Mouse (Mus musculus): ENCODE measurements around the gene Gm49396. TPM values are rescaled to one million over a fixed set of nuclear protein-coding genes. Genes with fewer than 3 reads are reported as not detected.

Gm49396 gene
- polyA plus RNA-seq (2014; fragmentation: Illumina TruSeq; extraction: RNeasy Lipid Tissue Mini Kit (QIAGEN cat#74804); ENCODE audit: low read depth, low replicate concordance) = 0.97 TPM

DNA sequence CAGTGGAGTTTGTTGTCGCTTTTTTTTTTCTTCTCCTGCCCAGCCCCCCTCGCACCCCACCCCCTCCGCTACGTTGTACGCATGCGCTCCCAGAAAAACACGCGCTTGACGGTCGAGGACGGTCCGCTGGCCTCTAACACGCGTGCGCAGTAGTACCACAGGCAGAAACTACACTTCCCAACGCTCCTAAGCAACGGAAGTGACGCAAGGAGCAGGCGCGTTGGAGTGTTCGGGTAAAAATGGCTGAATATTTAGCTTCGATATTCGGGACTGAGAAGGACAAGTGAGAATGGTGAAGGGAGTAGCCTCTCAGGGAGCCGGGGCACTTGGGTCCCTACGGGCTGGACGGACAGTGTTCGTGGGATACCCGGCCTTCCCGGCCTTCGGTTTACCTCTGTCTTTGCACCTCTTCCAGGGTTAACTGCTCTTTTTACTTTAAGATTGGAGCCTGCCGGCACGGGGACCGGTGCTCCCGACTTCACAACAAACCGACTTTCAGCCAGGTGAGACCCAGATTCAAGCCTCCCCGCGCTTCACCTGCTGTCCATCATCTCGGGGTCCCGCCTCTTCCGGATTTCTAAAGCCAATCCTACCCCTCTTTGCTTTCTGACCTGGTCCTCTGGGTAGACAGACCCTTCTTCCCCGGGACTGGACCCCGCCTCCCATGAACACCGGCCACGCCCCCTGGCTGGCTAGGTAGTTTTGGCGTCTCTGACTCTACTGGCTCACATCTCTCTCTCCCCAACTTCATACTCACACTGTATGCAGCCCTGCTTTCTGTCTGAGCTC, at the start of gene Gm49396, which contains the start of the genes U2af1l4 and Psenen:
Gm49396 (plus strand) TSS at position 228 of the 789 bp plus-strand sequence.
U2af1l4 (plus strand) TSS at position 185 of the 789 bp plus-strand sequence.
Psenen (minus strand) TSS at position 511 of the 789 bp plus-strand sequence.

GRCm38 (mm10) chr7:30534633-30535577, 28.2 kb upstream of the Gm49396 start, which contains the start of gene Arhgap33:
Gene Arhgap33 (minus strand): TSS chr7:30535060.

DNA sequence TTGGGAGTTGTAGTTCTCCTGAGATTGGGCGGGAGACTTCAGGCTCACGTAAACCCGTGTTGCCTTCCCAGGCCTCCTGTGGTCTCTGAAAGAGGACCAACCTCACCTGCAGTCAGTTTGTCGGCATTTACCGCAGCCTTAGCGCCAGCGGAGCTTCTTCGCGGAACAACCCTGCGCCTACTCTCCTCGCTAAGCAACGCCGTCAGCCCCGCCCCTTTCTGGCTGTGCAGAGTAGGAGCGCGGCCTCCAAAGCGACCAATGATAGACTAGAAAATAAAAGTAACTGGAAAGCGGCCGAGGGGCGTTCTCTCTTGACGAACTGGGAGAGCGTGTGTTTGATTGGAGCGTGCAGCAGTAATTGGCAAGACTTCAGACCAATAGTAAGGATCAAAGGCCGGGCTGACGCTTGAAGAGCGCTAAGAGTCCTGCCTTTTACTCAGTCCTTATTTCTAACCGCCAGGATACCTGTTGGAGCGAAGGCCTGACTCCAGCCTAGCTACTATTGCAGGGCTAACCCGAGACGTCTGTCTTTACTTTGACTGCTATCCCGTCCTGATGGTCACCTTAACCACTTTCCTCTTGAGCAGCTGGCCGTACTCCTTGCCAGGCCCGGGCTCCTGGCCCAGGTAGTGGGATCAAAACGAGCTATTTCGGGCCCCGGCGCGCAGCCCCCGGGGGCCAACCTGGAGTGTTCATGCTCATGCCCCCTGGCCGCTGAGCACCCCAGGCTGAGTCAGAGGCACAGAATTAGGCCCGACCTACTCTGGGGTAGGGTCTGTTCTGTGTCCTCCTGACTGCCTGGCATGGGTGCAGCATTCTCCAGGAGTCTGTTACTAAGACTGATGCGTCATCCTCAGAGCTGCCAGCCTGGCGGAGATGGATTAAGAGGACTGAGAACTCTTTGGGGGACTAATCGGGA, 10.8 kb upstream of the Gm49396 start, which contains the start of the genes Hspb6 and Proser3:
Hspb6 (plus strand) TSS at position 77 of the 919 bp plus-strand sequence.
Proser3 (minus strand) TSS at position 198 of the 919 bp plus-strand sequence.

DNA sequence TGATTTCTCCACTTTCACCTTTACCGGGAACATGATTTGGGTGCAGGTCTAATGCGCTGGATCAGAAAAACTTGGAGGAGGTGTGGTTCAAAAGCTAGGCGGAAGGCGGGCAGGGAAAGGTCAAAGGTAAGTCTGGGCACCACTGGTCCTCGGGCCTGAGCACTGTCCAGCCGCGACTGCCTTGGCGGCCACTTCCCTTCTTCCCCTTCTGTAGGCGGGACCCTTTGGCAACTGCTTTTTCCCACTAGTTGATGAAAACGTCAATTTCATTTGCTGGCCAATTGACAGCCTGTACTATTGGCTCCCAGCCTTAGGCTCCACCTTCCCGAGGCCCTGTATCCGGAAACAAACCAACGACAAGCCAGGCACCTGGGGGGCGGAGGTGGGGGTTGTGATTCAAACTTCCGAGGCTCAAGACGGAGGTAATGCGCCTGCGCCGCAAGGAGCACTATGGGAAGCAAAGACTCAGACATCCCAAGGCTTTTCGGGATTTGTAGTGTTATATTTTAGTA, 3.6 kb upstream of the Gm49396 start, which contains the start of gene Lin37:
Lin37 (minus strand) TSS at position 396 of the 512 bp plus-strand sequence.

GRCm38 (mm10) chr7:30564970-30565571, 1.9 kb downstream of the Gm49396 start, which contains the start of gene Igflr1:
Gene Igflr1 (plus strand): TSS chr7:30565427.

GRCm38 (mm10) chr7:30588676-30589434, 25.7 kb downstream of the Gm49396 start, which contains the start of gene Kmt2b:
Gene Kmt2b (minus strand): TSS chr7:30588726.

DNA sequence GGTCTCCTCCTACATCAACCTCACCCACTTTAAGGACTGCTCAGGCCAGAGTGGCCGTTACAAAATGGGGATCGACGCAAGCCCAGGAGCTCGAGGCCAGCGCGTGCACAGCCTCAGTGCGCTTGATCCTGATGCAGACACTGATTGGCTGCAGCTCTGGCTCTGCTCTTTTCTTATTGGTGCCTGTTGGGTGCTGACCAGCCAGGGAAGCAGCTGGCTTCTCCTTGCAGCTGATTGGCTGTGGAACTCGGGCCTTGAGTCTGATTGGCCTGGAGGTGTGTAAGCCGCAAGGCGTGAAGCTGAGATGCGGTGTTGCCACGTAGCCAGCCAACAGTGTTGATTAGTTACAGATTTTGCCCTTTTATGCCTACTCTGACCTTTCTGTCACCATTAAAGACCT, 35.6 kb downstream of the Gm49396 start, which contains the start of gene Zbtb32:
Zbtb32 (minus strand) TSS at position 124 of the 400 bp plus-strand sequence.

DNA sequence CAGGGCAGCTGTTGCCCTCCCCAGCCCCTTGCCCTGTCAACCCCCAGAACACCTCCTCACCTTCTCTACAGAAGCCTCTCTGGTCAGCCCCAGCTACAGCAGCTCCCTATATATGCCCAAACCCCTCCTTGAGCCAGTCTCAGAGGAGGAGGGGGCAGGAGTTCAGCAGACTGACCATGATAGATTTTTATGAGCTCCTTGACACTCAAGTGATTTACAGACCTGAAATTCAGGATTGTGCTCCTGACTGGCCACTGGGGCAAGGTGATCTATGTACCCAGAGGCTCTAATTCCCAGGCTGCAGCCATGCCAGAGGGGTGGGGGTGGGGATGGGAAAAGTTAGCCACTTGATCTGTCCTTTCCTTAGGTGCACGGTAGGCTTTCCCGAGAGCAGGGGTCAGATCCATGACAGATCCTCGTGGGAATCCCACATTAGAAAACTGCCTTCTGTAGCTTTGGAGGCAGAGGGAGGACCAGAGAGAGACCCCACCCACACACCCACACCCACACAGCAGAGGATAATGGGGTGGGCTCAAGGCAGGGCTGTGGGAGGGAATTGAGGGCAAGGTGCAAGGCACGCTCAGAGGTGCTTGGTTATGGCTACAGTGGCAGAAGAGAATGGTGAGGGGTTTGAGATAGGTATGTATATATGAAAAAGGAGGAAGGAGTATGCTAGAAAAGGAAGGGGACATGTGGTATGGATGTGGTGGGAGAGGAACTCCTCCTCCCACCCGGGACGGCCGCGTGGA, 49.7 kb downstream of the Gm49396 start, which contains the start of gene Upk1a:
Upk1a (minus strand) TSS at position 194 of the 749 bp plus-strand sequence.

Other genes starting within 250 kb of the Gm49396 start
- gene Syne4, start 248.5 kb upstream of the Gm49396 start, polyA plus RNA-seq (2014; fragmentation: Illumina TruSeq; extraction: RNeasy Lipid Tissue Mini Kit (QIAGEN cat#74804); ENCODE audit: low read depth, low replicate concordance) = 0.78 TPM
- 0.57 TPM for gene E130208F15Rik, start 241.6 kb upstream of the Gm49396 start, polyA plus RNA-seq (2014; fragmentation: Illumina TruSeq; extraction: RNeasy Lipid Tissue Mini Kit (QIAGEN cat#74804); ENCODE audit: low read depth, low replicate concordance)
- gene Sdhaf1, start 239.4 kb upstream of the Gm49396 start, polyA plus RNA-seq (2014; fragmentation: Illumina TruSeq; extraction: RNeasy Lipid Tissue Mini Kit (QIAGEN cat#74804); ENCODE audit: low read depth, low replicate concordance) = 2.2 TPM
- gene Lrfn3, start 200.6 kb upstream of the Gm49396 start, polyA plus RNA-seq (2014; fragmentation: Illumina TruSeq; extraction: RNeasy Lipid Tissue Mini Kit (QIAGEN cat#74804); ENCODE audit: low read depth, low replicate concordance) = not detected
- not detected for gene Tyrobp, start 149.6 kb upstream of the Gm49396 start, polyA plus RNA-seq (2014; fragmentation: Illumina TruSeq; extraction: RNeasy Lipid Tissue Mini Kit (QIAGEN cat#74804); ENCODE audit: low read depth, low replicate concordance)
- not detected for gene Hcst, start 143.5 kb upstream of the Gm49396 start, polyA plus RNA-seq (2014; fragmentation: Illumina TruSeq; extraction: RNeasy Lipid Tissue Mini Kit (QIAGEN cat#74804); ENCODE audit: low read depth, low replicate concordance)
- 0.10 TPM for gene Nfkbid, start 141.6 kb upstream of the Gm49396 start, polyA plus RNA-seq (2014; fragmentation: Illumina TruSeq; extraction: RNeasy Lipid Tissue Mini Kit (QIAGEN cat#74804); ENCODE audit: low read depth, low replicate concordance)
- 1.3 TPM for gene Aplp1, start 117.8 kb upstream of the Gm49396 start, polyA plus RNA-seq (2014; fragmentation: Illumina TruSeq; extraction: RNeasy Lipid Tissue Mini Kit (QIAGEN cat#74804); ENCODE audit: low read depth, low replicate concordance)
- not detected for gene Kirrel2, start 105.7 kb upstream of the Gm49396 start, polyA plus RNA-seq (2014; fragmentation: Illumina TruSeq; extraction: RNeasy Lipid Tissue Mini Kit (QIAGEN cat#74804); ENCODE audit: low read depth, low replicate concordance)
- gene Nphs1, start 105.0 kb upstream of the Gm49396 start, polyA plus RNA-seq (2014; fragmentation: Illumina TruSeq; extraction: RNeasy Lipid Tissue Mini Kit (QIAGEN cat#74804); ENCODE audit: low read depth, low replicate concordance) = 0.07 TPM
- not detected for gene Prodh2, start 69.7 kb upstream of the Gm49396 start, polyA plus RNA-seq (2014; fragmentation: Illumina TruSeq; extraction: RNeasy Lipid Tissue Mini Kit (QIAGEN cat#74804); ENCODE audit: low read depth, low replicate concordance)
- 4.2 TPM for gene Arhgap33, start 28.3 kb upstream of the Gm49396 start, polyA plus RNA-seq (2014; fragmentation: Illumina TruSeq; extraction: RNeasy Lipid Tissue Mini Kit (QIAGEN cat#74804); ENCODE audit: low read depth, low replicate concordance)
- 35.8 TPM for gene Hspb6, start 11.2 kb upstream of the Gm49396 start, polyA plus RNA-seq (2014; fragmentation: Illumina TruSeq; extraction: RNeasy Lipid Tissue Mini Kit (QIAGEN cat#74804); ENCODE audit: low read depth, low replicate concordance)
- 5.3 TPM for gene Proser3, start 11.0 kb upstream of the Gm49396 start, polyA plus RNA-seq (2014; fragmentation: Illumina TruSeq; extraction: RNeasy Lipid Tissue Mini Kit (QIAGEN cat#74804); ENCODE audit: low read depth, low replicate concordance)
- gene Lin37, start 3.5 kb upstream of the Gm49396 start, polyA plus RNA-seq (2014; fragmentation: Illumina TruSeq; extraction: RNeasy Lipid Tissue Mini Kit (QIAGEN cat#74804); ENCODE audit: low read depth, low replicate concordance) = 9.7 TPM
- 13.3 TPM for gene U2af1l4, start within 50 bp of the Gm49396 start, polyA plus RNA-seq (2014; fragmentation: Illumina TruSeq; extraction: RNeasy Lipid Tissue Mini Kit (QIAGEN cat#74804); ENCODE audit: low read depth, low replicate concordance)
- 22.6 TPM for gene Psenen, start 283 bp downstream of the Gm49396 start, polyA plus RNA-seq (2014; fragmentation: Illumina TruSeq; extraction: RNeasy Lipid Tissue Mini Kit (QIAGEN cat#74804); ENCODE audit: low read depth, low replicate concordance)
- gene Igflr1, start 2.1 kb downstream of the Gm49396 start, polyA plus RNA-seq (2014; fragmentation: Illumina TruSeq; extraction: RNeasy Lipid Tissue Mini Kit (QIAGEN cat#74804); ENCODE audit: low read depth, low replicate concordance) = not detected
- 7.6 TPM for gene Kmt2b, start 25.4 kb downstream of the Gm49396 start, polyA plus RNA-seq (2014; fragmentation: Illumina TruSeq; extraction: RNeasy Lipid Tissue Mini Kit (QIAGEN cat#74804); ENCODE audit: low read depth, low replicate concordance)
- 21.3 TPM for gene Zbtb32, start 35.6 kb downstream of the Gm49396 start, polyA plus RNA-seq (2014; fragmentation: Illumina TruSeq; extraction: RNeasy Lipid Tissue Mini Kit (QIAGEN cat#74804); ENCODE audit: low read depth, low replicate concordance)
- gene Upk1a, start 49.5 kb downstream of the Gm49396 start, polyA plus RNA-seq (2014; fragmentation: Illumina TruSeq; extraction: RNeasy Lipid Tissue Mini Kit (QIAGEN cat#74804); ENCODE audit: low read depth, low replicate concordance) = not detected
- gene Cox6b1, start 62.8 kb downstream of the Gm49396 start, polyA plus RNA-seq (2014; fragmentation: Illumina TruSeq; extraction: RNeasy Lipid Tissue Mini Kit (QIAGEN cat#74804); ENCODE audit: low read depth, low replicate concordance) = 113 TPM
- gene Etv2, start 72.5 kb downstream of the Gm49396 start, polyA plus RNA-seq (2014; fragmentation: Illumina TruSeq; extraction: RNeasy Lipid Tissue Mini Kit (QIAGEN cat#74804); ENCODE audit: low read depth, low replicate concordance) = not detected
- gene Rbm42, start 87.0 kb downstream of the Gm49396 start, polyA plus RNA-seq (2014; fragmentation: Illumina TruSeq; extraction: RNeasy Lipid Tissue Mini Kit (QIAGEN cat#74804); ENCODE audit: low read depth, low replicate concordance) = 0.29 TPM
- gene Haus5, start 101.7 kb downstream of the Gm49396 start, polyA plus RNA-seq (2014; fragmentation: Illumina TruSeq; extraction: RNeasy Lipid Tissue Mini Kit (QIAGEN cat#74804); ENCODE audit: low read depth, low replicate concordance) = 7.4 TPM
- gene Pmis2, start 108.3 kb downstream of the Gm49396 start, polyA plus RNA-seq (2014; fragmentation: Illumina TruSeq; extraction: RNeasy Lipid Tissue Mini Kit (QIAGEN cat#74804); ENCODE audit: low read depth, low replicate concordance) = 380 TPM
- gene 2200002J24Rik, start 135.6 kb downstream of the Gm49396 start, polyA plus RNA-seq (2014; fragmentation: Illumina TruSeq; extraction: RNeasy Lipid Tissue Mini Kit (QIAGEN cat#74804); ENCODE audit: low read depth, low replicate concordance) = 6.8 TPM
- gene Atp4a, start 148.9 kb downstream of the Gm49396 start, polyA plus RNA-seq (2014; fragmentation: Illumina TruSeq; extraction: RNeasy Lipid Tissue Mini Kit (QIAGEN cat#74804); ENCODE audit: low read depth, low replicate concordance) = 0.25 TPM
- 14.5 TPM for gene Tmem147, start 166.2 kb downstream of the Gm49396 start, polyA plus RNA-seq (2014; fragmentation: Illumina TruSeq; extraction: RNeasy Lipid Tissue Mini Kit (QIAGEN cat#74804); ENCODE audit: low read depth, low replicate concordance)
- 629 TPM for gene Gapdhs, start 180.3 kb downstream of the Gm49396 start, polyA plus RNA-seq (2014; fragmentation: Illumina TruSeq; extraction: RNeasy Lipid Tissue Mini Kit (QIAGEN cat#74804); ENCODE audit: low read depth, low replicate concordance)
- 0.59 TPM for gene Sbsn, start 188.1 kb downstream of the Gm49396 start, polyA plus RNA-seq (2014; fragmentation: Illumina TruSeq; extraction: RNeasy Lipid Tissue Mini Kit (QIAGEN cat#74804); ENCODE audit: low read depth, low replicate concordance)
- gene Dmkn, start 200.4 kb downstream of the Gm49396 start, polyA plus RNA-seq (2014; fragmentation: Illumina TruSeq; extraction: RNeasy Lipid Tissue Mini Kit (QIAGEN cat#74804); ENCODE audit: low read depth, low replicate concordance) = 5.9 TPM
- gene Krtdap, start 224.6 kb downstream of the Gm49396 start, polyA plus RNA-seq (2014; fragmentation: Illumina TruSeq; extraction: RNeasy Lipid Tissue Mini Kit (QIAGEN cat#74804); ENCODE audit: low read depth, low replicate concordance) = not detected